Mouse (Mus musculus) kidney, postnatal 36 days (tissue): ENCODE data around the gene Maml3.

Source experiments
- DNase-seq, 2 experiments: peaks; one replicate each; pipeline ENCODE4 v3.0.0; 2021 to 2022; ENCODE audit warnings: mixed read lengths in 2 of 2

The Maml3 gene

DNA sequence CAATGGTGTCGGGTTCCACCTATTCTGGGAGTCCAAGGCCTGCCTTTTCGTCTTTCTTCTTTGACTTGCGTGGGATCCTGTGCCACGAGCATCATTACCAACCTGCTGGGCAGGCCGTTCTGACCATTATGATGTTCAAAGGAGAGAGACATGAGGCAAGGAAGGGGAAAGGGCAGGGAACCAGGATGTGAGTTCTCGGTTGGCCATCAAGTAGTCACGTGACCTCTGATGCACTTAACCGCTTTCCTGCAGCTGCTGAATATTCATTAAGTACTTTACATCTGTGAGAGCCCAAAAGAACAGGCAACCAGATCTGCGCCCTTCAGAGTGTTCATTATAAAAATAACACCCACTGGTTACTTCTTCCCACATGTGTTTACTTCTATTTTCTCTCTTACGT, 411.7 kb downstream of the Maml3 start:
- DNase-seq = no peak

GRCm38 (mm10) chr3:51688725-51689124, 416.2 kb downstream of the Maml3 start:
- DNase-seq = no peak

- DNase-seq = no peak
Observed at GRCm38 (mm10) chr3:51686791-51687190, 418.1 kb downstream of the Maml3 start.

- no peak for DNase-seq
Observed at GRCm38 (mm10) chr3:51686316-51686715, 418.6 kb downstream of the Maml3 start.

- no peak for DNase-seq
Observed at GRCm38 (mm10) chr3:51685539-51685938, 419.3 kb downstream of the Maml3 start.

DNA sequence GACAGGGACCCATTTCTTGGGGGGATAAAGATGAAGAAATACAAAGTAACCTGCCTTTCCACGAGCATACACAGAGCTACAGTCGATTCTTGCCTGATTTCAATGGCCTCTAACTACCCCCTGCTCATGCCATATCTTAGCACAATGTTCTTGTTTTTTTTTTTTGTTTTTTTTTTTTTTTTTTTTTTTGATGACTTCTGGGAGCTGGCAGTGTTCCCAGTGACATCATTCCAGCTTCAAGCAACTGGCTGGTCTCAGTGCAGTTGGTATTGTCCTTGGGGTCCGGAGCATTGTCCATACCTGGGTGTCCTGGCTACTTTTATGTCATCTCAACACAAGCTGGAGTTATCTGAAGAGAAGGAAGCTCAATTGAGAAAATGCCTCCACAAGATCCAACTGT, 429.9 kb downstream of the Maml3 start:
- no peak for DNase-seq

GRCm38 (mm10) chr3:51673408-51674086, 431.3 kb downstream of the Maml3 start:
- DNase-seq = peak; percentile 72 to 88

- DNase-seq = no peak
Observed at GRCm38 (mm10) chr3:51672631-51673030, 432.2 kb downstream of the Maml3 start.

DNA sequence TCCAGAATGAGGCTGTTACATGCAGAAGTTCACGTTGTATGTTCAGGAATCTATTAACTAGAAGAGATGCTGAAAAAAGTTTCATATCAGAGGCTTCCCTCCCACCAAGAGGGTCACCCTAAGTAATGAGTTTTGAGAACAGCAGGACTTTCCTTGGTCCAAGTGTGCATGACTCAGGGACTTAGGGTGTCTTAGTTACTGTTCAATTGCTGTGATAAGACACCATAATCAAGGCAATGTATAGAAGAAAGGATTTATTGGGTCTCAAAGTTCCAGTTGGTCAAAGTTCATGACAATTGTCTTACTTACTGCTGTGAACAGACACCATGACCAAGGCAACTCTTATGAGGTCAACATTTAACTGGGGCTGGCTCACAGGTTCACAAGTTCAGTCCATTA, 433.8 kb downstream of the Maml3 start:
- no peak for DNase-seq

DNA sequence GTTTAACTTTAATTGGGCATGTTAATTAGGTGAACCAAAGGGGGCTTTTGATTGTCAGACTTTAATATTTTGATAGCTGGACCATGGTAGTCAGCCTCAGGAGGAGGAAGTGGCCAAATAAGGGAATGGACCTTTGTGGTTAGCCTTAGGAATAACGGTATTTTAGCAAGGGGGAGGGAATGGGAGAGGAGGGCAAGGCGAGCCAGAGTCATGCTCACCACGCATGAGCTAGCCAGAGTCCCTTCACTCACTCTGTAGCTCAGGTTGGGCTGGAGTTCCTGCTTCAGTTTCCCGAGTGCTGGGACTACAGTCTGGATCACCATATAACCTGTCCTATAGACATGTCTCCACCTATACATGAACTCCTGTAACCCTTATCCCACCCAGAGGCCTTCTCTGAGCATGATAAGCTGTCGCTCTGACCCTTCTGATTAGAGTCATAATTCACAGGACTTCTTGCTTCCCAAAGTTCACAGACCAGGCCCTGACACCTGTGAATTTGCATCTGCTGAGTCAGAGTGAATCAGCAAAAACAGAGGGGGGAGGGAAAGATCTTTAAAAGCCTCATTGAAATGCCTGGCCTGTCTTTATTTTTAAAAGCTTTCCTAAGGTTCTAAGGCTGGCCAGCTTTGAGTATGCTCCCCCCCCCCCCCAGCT, 434.3 kb downstream of the Maml3 start:
- no peak for DNase-seq

DNA sequence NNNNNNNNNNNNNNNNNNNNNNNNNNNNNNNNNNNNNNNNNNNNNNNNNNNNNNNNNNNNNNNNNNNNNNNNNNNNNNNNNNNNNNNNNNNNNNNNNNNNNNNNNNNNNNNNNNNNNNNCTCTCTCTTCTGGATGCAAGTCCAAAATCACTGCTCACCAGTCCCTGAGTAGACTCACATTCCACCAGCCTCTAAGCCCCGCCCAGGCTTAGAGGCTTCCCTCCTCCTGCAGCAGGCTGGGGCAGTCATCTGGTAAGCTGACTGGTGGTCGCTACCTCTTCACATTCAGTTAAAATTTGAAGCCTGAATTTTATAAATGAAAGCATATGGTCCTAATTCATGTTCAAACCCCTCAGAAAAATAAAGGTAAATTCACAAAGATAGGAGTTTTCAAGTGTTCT, 436.3 kb downstream of the Maml3 start:
- no peak for DNase-seq

DNA sequence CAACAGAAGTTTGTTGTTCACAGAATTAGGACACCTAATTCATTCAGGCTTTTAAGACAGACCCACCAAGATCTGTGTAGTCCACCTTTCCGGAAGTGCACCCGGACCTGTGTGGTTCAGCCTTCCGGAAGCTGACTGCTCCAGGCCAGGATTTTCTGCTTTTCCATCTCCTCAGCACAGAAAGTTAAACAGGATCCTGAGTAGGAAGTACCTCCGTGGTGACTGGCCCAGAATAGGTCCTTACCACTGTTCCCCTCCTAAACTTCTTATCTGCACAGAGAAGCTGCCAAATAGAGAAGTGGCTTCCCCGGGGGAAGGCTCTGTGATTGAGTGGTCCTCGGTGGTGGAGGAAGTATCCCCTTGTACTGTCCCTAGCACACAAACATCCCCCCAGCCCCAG, 442.3 kb downstream of the Maml3 start:
- DNase-seq = no peak

- no peak for DNase-seq
Observed at GRCm38 (mm10) chr3:51661880-51662550, 442.9 kb downstream of the Maml3 start.

DNA sequence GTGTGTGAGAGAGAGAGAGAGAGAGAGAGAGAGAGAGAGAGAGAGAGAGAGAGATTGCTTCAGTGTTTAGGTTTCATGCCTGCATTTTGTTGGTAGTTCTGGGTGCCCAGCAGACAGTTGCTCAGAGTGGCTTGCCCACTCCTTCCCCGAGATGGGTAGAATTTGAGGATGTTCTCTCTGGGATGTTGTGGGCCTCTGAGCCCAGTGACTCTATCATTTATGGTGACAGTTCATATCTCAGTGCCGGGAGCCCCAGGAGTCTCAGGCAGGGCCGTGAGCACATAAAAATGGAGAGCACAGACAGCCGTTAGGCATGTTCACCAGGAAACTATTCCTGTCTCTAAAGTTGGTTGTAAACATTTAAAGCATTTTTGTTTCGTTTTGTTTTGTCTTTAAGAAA, 443.5 kb downstream of the Maml3 start:
- DNase-seq = no peak

DNA sequence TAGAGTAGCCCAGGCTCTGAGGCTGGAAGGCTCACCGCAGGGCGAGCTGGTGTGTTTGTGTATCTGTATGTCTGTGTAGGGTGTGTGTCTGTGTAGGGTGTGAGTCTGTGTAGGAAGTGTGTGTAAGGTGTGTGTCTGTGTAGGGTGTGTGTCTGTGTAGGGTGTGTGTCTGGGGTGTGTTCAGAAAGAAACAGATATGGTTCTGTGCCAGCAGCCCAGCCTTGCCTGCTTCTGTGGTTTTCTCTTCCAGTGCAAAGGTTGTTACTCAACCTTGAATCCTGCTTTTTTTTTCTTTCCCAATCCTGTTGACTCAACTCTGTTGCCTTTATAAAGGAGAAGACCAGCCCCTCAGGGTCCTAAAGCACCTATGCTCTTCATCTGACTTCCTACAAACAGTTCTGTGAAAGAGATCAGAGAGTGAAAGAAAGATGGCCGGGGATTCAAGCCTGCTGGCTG, 444.0 kb downstream of the Maml3 start:
- DNase-seq = no peak

DNA sequence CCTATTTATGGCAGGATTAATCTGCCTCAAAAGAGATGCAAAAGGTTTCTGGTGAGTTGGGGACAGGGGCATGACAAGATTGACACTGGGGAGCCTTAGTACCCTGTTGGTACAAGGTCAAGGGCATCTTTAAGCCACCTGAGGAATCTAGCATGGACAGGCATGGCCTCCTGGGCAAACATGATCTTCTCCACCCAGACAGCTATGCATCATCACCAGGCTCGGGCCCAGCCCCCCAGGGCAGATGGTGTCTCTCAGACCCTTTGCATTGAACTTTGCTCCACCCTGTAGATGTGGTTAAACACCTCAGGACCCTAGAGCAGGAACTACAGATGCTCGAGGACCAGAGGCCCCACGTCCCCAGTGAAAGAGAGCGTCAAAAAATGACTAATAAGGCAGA, 444.8 kb downstream of the Maml3 start, which contains the start of gene Mgst2:
Gene Mgst2 (plus strand): TSS at position 301 of the 400 bp plus-strand sequence.
- DNase-seq = no peak

- DNase-seq = no peak
Observed at GRCm38 (mm10) chr3:51659415-51659814, 445.5 kb downstream of the Maml3 start.

- DNase-seq = no peak
Observed at GRCm38 (mm10) chr3:51654303-51655055, 450.4 kb downstream of the Maml3 start.

DNA sequence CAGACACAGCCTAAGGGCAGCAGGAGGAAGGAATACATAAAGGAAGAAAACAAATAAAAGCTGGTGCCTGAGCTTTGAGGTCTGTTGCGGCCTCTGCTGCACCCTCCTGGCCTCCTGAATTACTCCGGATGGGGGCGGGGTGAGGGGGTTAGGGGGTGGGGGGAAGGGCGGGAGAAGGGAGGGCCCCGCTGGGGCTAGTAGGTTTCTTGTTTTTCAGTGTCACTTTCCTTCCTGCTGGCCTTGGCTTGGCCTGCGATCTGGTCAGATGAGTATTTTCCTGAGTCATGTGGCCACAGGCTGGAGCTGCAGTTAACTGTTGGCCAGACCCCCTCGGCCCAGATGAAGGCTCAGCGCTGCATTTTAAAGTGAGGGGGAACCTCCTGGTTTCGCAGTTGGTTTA, 452.2 kb downstream of the Maml3 start:
- peak; percentile 39 to 47 for DNase-seq

- peak; percentile 88 to 92 for DNase-seq
Observed at GRCm38 (mm10) chr3:51652292-51652691, 452.6 kb downstream of the Maml3 start.

DNA sequence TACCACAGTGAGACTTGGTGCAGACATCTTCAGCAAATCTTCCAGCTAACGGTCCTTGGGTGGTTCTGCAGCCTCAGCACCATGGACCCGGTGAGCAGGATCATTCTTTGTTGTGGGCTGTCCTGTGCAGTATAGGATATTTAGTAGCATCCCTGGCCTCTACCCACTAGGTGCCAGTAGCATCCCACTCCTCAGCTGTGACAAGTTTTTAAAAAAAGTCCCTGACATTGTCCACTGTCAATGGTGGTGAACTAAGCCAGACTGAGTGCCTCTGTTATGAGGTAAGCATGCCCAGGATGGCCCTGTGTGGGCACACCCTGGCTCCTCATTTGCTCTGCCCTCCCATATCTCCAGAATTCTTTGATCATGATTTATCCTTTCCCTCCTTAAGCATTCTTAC, 453.7 kb downstream of the Maml3 start:
- no peak for DNase-seq

DNA sequence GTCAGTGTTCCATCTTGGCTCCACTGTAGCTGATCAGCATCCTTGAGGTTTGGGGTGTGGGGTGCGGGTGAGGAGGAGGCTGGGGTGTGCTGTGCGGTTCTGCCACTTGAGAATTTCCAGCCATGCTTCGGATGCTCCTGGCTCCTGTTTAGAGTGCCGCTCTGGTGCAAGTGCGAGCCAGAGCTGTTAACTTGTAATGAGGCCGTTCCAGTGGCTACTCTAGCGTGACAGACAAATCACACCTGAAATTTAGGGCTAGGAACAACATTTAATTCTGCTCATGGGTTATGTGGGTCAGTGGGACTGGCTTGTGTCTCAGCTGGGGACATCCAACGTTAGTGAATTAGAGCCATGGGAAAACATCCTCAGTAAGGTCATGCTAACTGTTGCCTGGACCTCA, 454.9 kb downstream of the Maml3 start:
- DNase-seq = peak; percentile 50 to 67

DNA sequence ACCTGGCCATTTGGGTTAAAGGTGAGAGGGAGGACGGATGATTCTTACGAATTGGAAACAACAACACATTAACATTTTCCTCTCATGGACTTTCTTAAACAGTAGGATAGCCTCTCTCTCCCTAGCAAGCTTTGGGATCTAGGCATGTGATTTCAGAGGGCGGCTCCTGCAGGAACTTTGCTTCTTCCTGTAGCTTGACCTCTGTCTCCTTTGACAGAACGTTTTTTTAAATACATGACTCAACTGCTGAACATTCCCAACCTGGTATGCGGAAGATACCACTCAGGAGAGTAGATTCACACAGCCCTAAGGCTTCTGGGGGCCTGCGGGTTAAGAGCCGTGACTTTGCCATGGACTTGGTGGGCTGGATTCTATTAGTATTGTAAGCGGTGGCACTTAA, 455.4 kb downstream of the Maml3 start:
- peak; percentile 43 to 66 for DNase-seq
